Mouse (Mus musculus) cerebellum, adult 2 months (tissue): ENCODE measurements around the gene Rpl11. TPM values are rescaled to one million over a fixed set of nuclear protein-coding genes. Genes with fewer than 3 reads are reported as not detected.

ENCODE experiments used
- DNase-seq, 2 experiments: peaks; one replicate each; pipeline ENCODE4 v3.0.0; 2021
- H3K27ac ChIP-seq: fragments of 200-500 bp; 2 replicates; pipeline ENCODE4 v1.5.1; 2012; ENCODE audit warnings: low read length, control low read depth, inconsistent platforms; ENCODE audit not compliant: insufficient read depth
- H3K27me3 ChIP-seq: fragments of 200-500 bp; 2 replicates; pipeline ENCODE4 v1.6.1; 2012; ENCODE audit warnings: inconsistent platforms, mild to moderate bottlenecking, low read length, moderate library complexity; ENCODE audit not compliant: control insufficient read depth, insufficient read depth
- H3K4me1 ChIP-seq: fragments of 200-500 bp; 2 replicates; pipeline ENCODE4 v1.6.1; 2011; ENCODE audit warnings: low read length; ENCODE audit not compliant: control insufficient read depth, insufficient read depth
- H3K4me3 ChIP-seq: fragments of 200-500 bp; replicated peaks from 2 replicates; pipeline ENCODE3; 2011; ENCODE audit warnings: mild to moderate bottlenecking, low read depth, low read length, control low read depth; ENCODE audit not compliant: insufficient read depth
- CTCF ChIP-seq: fragments of 200-500 bp; IDR thresholded peaks from 2 replicates; pipeline ENCODE4 v1.5.1; 2011; ENCODE audit warnings: low read depth, mild to moderate bottlenecking, control low read depth, low read length, moderate library complexity, borderline replicate concordance; ENCODE audit not compliant: insufficient read depth
- POLR2A ChIP-seq: fragments of 200-500 bp; IDR thresholded peaks from 2 replicates; pipeline ENCODE4 v1.6.1; 2011; ENCODE audit warnings: low read length, control low read depth, borderline replicate concordance; ENCODE audit not compliant: insufficient read depth
- WGBS: fragments of 180-500 bp; shearing (Covaris S2); methylation state at CpG from one replicate; pipeline ENCODE4 v1.1.7; 2018; 5-methylcytosine and 5-hydroxymethylcytosine counted together
- polyA plus RNA-seq: library from polyadenylated mRNA; depleted of rRNA; stranded (reverse); fragments of >200 nt; gene quantifications from 2 replicates; pipeline ENCODE4 v1.2.3, GENCODE M21; 2012

Gene Rpl11
- polyA plus RNA-seq, 1 experiment = 481 TPM

DNA sequence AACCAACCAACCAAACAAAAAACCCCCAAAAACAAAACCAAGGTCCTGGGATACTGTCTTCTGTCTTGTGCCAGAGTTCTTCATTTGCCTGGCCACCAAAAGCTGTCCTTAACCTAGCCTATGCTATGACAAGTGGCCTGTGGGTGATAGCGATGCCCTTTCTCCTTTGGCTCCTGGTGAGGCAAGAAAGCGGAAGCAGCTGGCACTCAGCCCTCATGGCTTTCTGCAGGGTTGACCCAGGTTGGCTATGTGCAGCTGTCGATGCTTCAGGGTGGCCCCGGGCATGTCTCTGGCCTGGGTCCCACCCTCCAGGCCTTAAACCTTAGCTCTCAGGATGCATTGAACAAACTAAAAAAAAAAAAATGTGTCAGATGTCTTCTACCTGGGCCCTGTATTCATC is 38.1 kb upstream of the Rpl11 start:
- TF ChIP-seq CTCF (no peak), POLR2A (no peak)
- no peaks in the 10 kb centered on the region for H3K27me3 ChIP-seq
- DNase-seq = no peak
- WGBS = 36% methylated on average over 4 of the region's 4 CpGs
- no peak overlapping the region for H3K27ac ChIP-seq
- H3K4me1 ChIP-seq = no peaks in the 10 kb centered on the region
- no peak overlapping the region for H3K4me3 ChIP-seq

GRCm38 (mm10) chr4:136089748-136090583 is 36.7 kb upstream of the Rpl11 start:
- H3K4me1 ChIP-seq = no peaks in the 10 kb centered on the region
- H3K27me3 ChIP-seq = no peaks in the 10 kb centered on the region
- 55% methylated on average over 11 of the region's 11 CpGs for WGBS
- TF ChIP-seq CTCF (no peak), POLR2A (no peak)
- no peak overlapping the region for H3K4me3 ChIP-seq
- DNase-seq = no peak
- no peak overlapping the region for H3K27ac ChIP-seq

DNA sequence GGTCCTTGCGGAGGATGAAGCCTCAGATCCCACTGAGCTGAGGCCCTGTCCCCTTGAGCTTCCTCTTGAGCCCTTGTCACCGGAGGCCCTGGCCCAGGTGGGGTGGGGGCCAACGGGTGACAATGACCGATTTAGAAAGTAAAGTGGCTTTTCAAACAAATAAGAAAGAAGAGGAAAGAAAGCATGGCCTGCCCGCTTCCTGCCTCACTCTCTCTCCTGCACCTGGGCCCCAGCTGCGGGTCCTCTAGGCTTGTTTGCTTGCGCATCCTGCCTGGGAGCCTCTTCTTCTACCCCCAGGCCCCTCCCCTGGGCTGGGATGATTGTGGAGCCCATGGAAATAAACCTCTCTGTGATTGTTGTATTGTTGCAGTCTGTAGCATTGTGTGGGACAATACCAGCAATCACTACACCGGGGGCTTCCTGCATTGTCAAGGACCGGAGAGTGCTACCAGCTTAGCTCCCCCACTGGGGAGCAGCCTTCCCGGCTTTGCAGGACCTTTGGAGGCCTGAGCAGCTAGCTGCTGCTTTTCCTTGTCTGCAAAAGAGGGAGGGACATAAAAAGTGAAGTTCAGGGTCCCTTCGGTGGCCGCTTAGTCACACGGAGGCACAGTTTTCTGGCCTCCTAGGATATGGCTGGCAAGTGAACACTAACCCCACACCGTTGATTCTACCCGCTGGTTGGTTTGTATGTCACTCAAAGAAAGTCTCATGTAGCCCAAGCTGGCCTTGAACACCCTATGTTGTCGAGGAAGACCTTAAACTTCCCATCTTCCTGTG is 35.9 kb upstream of the Rpl11 start:
- DNase-seq = no peak
- 45% methylated on average over 16 of the region's 16 CpGs for WGBS
- no peaks in the 10 kb centered on the region for H3K27me3 ChIP-seq
- no peaks in the 10 kb centered on the region for H3K4me1 ChIP-seq
- no peak overlapping the region for H3K4me3 ChIP-seq
- no peak for TF ChIP-seq CTCF
- no peak for TF ChIP-seq POLR2A
- no peak overlapping the region for H3K27ac ChIP-seq

DNA sequence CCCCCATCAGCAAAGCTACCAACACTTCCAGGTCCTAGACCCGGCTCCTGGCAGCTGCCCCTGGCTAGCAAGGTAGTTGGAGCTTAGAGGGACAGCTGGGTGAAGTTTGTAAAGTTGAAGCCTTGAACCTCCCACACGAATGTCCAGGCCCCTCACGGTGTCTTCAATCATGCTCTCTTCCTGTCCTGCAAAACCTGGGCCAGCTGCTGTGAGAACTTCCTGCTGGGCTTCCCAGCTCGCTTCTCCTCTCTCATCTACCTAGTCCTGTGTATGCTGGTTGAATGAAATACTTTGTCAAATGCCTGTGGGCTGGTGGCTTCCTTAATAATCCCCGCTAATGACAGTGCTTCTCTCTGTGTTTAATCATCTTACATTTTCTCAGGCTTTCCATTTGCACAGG is 35.1 kb upstream of the Rpl11 start:
- Histone ChIP-seq H3K27ac (no peak overlapping the region), H3K27me3 (no peaks in the 10 kb centered on the region), H3K4me3 (no peak overlapping the region), H3K4me1 (no peaks in the 10 kb centered on the region)
- TF ChIP-seq POLR2A = no peak
- no peak for TF ChIP-seq CTCF
- no peak for DNase-seq
- 71% methylated on average over 5 of the region's 5 CpGs for WGBS

DNA sequence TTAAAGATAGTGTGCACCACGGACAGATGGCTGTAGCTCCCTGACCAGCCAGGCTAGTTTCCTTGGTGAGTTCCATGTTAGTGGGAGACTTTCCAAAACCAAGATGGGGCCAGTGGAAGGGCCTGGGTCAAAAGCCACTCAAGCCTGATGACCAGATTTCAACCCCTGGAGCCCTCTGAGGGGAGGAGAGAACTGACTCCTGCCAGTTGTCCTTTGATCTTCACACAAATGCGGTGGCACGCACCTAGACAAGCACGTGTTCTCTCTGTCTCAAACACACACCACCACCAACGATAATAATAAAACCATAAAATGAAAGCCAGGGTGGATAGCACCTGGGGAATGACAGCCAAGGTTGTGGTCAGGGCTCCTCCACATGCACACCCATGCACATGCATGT is 34.0 kb upstream of the Rpl11 start:
- no peaks in the 10 kb centered on the region for H3K4me1 ChIP-seq
- no peak overlapping the region for H3K27ac ChIP-seq
- 90% methylated on average over 5 of the region's 5 CpGs for WGBS
- TF ChIP-seq CTCF (no peak), POLR2A (no peak)
- H3K27me3 ChIP-seq = no peaks in the 10 kb centered on the region
- no peak for DNase-seq
- H3K4me3 ChIP-seq = no peak overlapping the region

- no peak overlapping the region for H3K4me3 ChIP-seq
- no peaks in the 10 kb centered on the region for H3K27me3 ChIP-seq
- no peaks in the 10 kb centered on the region; the same call in 1 of the 2 replicates for H3K4me1 ChIP-seq
- TF ChIP-seq POLR2A (no peak), CTCF (no peak)
- H3K27ac ChIP-seq = no peak overlapping the region
- WGBS = 92% methylated on average over 11 of the region's 11 CpGs
- DNase-seq = no peak
These were observed 31.6 kb upstream of the Rpl11 start for GRCm38 (mm10) chr4:136084840-136085239.

DNA sequence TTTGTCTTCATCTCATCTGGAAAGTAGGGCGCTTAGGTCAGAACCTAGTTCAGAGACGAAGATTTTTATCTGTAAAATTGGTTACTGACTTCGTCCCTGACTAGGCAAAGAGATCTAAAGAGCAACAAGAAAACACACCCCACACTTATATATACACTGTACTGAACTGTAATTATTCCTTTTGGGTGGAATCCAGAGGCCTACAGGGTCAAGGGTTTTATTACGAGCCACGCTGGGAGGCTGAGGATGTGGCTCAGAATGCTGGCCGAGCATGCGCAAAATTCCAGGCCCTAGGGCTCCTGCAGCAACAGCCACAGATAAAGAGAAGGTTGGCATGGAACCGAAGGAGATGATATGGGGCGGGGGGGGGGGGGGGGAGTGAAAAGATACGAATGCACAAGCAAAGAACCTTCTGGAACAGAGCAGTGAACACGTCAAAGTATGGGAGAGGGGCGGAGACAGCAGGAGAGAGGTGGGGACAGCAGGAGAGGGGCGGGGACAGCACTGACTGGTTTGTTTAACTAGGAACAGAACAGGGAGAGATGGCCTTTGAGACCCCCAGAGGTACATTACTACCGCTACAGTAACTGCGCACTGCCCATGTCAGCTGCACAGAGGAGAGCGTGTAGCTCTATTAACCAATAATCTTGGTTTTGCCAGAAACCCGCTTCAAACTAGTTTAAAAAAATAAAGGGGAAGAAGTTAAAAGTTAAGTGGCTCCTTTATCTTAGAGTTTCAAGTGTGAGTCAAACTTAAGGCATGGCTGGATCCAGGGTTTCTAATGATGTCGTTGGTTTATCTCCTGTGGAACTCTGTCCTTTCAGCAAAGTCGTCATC is 30.3 kb upstream of the Rpl11 start:
- WGBS = 65% methylated on average over 19 of the region's 19 CpGs
- TF ChIP-seq POLR2A (no peak), CTCF (no peak)
- no peak overlapping the region for H3K4me3 ChIP-seq
- no peaks in the 10 kb centered on the region; the same call in 1 of the 2 replicates for H3K4me1 ChIP-seq
- no peaks in the 10 kb centered on the region for H3K27me3 ChIP-seq
- no peak overlapping the region for H3K27ac ChIP-seq
- no peak for DNase-seq
